Mouse (Mus musculus): ENCODE data around the gene Xylt1.

Gene Xylt1

GRCm38 (mm10) chr7:117435730-117436441 lies 55.1 kb downstream of the Xylt1 start:
- DNase-seq (ENCODE audit: low spot score) = no peak

- no peak for DNase-seq (ENCODE audit: low spot score)
Observed at GRCm38 (mm10) chr7:117436892-117437291, 56.1 kb downstream of the Xylt1 start.

GRCm38 (mm10) chr7:117440994-117441393 lies 60.2 kb downstream of the Xylt1 start:
- DNase-seq (ENCODE audit: low spot score) = no peak

GRCm38 (mm10) chr7:117442639-117443038 lies 61.9 kb downstream of the Xylt1 start:
- no peak for DNase-seq (ENCODE audit: low spot score)

- no peak for DNase-seq (ENCODE audit: low spot score)
Observed at GRCm38 (mm10) chr7:117443215-117443614, 62.4 kb downstream of the Xylt1 start.

GRCm38 (mm10) chr7:117445471-117445870 lies 64.7 kb downstream of the Xylt1 start:
- DNase-seq (ENCODE audit: low spot score) = no peak

- no peak for DNase-seq (ENCODE audit: low spot score)
Observed at GRCm38 (mm10) chr7:117449605-117450004, 68.8 kb downstream of the Xylt1 start.

GRCm38 (mm10) chr7:117451212-117451611 lies 70.4 kb downstream of the Xylt1 start:
- DNase-seq (ENCODE audit: low spot score) = no peak

- DNase-seq (ENCODE audit: low spot score) = no peak
Observed at GRCm38 (mm10) chr7:117452269-117452668, 71.5 kb downstream of the Xylt1 start.

GRCm38 (mm10) chr7:117454789-117455548 lies 74.2 kb downstream of the Xylt1 start:
- DNase-seq (ENCODE audit: low spot score) = no peak

- DNase-seq (ENCODE audit: low spot score) = no peak
Observed at GRCm38 (mm10) chr7:117462196-117462935, 81.6 kb downstream of the Xylt1 start.

- DNase-seq (ENCODE audit: low spot score) = no peak
Observed at GRCm38 (mm10) chr7:117464956-117465355, 84.2 kb downstream of the Xylt1 start.

GRCm38 (mm10) chr7:117466006-117466780 lies 85.4 kb downstream of the Xylt1 start:
- DNase-seq (ENCODE audit: low spot score) = no peak

- DNase-seq (ENCODE audit: low spot score) = no peak
Observed at GRCm38 (mm10) chr7:117470243-117470802, 89.5 kb downstream of the Xylt1 start.

- DNase-seq (ENCODE audit: low spot score) = no peak
Observed at GRCm38 (mm10) chr7:117472055-117472780, 91.4 kb downstream of the Xylt1 start.

GRCm38 (mm10) chr7:117472781-117473743 lies 92.3 kb downstream of the Xylt1 start:
- no peak for DNase-seq (ENCODE audit: low spot score)

- no peak for DNase-seq (ENCODE audit: low spot score)
Observed at GRCm38 (mm10) chr7:117474302-117474701, 93.5 kb downstream of the Xylt1 start.

GRCm38 (mm10) chr7:117475106-117475505 lies 94.3 kb downstream of the Xylt1 start:
- no peak for DNase-seq (ENCODE audit: low spot score)

- DNase-seq (ENCODE audit: low spot score) = no peak
Observed at GRCm38 (mm10) chr7:117478937-117479336, 98.2 kb downstream of the Xylt1 start.

GRCm38 (mm10) chr7:117480831-117481230 lies 100.1 kb downstream of the Xylt1 start:
- DNase-seq (ENCODE audit: low spot score) = no peak
